Mouse (Mus musculus) MEL (cell line): ENCODE results near the gene Gnb1l. TPM values are rescaled to one million over a fixed set of nuclear protein-coding genes. Genes with fewer than 3 reads are reported as not detected.

ENCODE experiments used
- DNase-seq: peaks from one replicate; pipeline ENCODE4 v3.0.0; 2011; ENCODE audit warnings: low read depth, low spot score
- H3K27ac ChIP-seq: 2 replicates; pipeline ENCODE4 v1.5.1; 2012; ENCODE audit warnings: low read depth, mild to moderate bottlenecking, control low read depth, low read length, moderate library complexity; ENCODE audit not compliant: control insufficient read depth
- H3K27me3 ChIP-seq, 2 experiments: fragments of 150-350 bp in 1 of 2; sonication (generic) in 1 of 2; 2 replicates each; pipeline ENCODE4 v1.6.1; 2012; ENCODE audit warnings: low read length in 2 of 2, mild to moderate bottlenecking in 2 of 2, improper control_type of control experiment in 1 of 2, moderate library complexity in 1 of 2; ENCODE audit not compliant: insufficient read depth in 2 of 2, control insufficient read depth in 1 of 2
- H3K36me3 ChIP-seq, 2 experiments: 2 replicates each; pipeline ENCODE4 v1.6.1; 2012 to 2014; ENCODE audit warnings: low read length in 2 of 2, improper control_type of control experiment in 1 of 2, inconsistent platforms in 1 of 2, mild to moderate bottlenecking in 1 of 2; ENCODE audit not compliant: insufficient read depth in 2 of 2, control insufficient read depth in 1 of 2
- H3K4me1 ChIP-seq, 2 experiments: fragments of 150-350 bp in 1 of 2; sonication (generic) in 1 of 2; 2 replicates each; pipeline ENCODE4 v1.6.1; 2012; ENCODE audit warnings: low read length in 2 of 2, improper control_type of control experiment in 1 of 2, mild to moderate bottlenecking in 1 of 2; ENCODE audit not compliant: insufficient read depth in 2 of 2, control insufficient read depth in 1 of 2
- H3K4me3 ChIP-seq, 2 experiments: fragments of 150-350 bp in 1 of 2; sonication (generic) in 1 of 2; 2 replicates each; pipeline ENCODE4 v1.5.1; 2012; ENCODE audit warnings: low read depth in 2 of 2, low read length in 2 of 2, mild to moderate bottlenecking in 2 of 2, moderate library complexity in 2 of 2, control low read depth in 1 of 2, improper control_type of control experiment in 1 of 2; ENCODE audit not compliant: control insufficient read depth in 1 of 2, insufficient read depth in 1 of 2
- H3K79me2 ChIP-seq: 2 replicates; pipeline ENCODE4 v1.6.1; 2012; ENCODE audit warnings: mild to moderate bottlenecking, low read length, moderate library complexity; ENCODE audit not compliant: control insufficient read depth, poor library complexity, insufficient read depth
- H3K9ac ChIP-seq: 2 replicates; pipeline ENCODE4 v1.6.1; 2012; ENCODE audit warnings: low read depth, mild to moderate bottlenecking, control low read depth, low read length, moderate library complexity; ENCODE audit not compliant: control insufficient read depth, poor library complexity, severe bottlenecking
- H3K9me3 ChIP-seq: fragments of 150-350 bp; sonication (generic); replicated peaks from 2 replicates; pipeline ENCODE4 v1.6.1; 2012; ENCODE audit warnings: mild to moderate bottlenecking, low read length, improper control_type of control experiment, moderate library complexity; ENCODE audit not compliant: insufficient read depth
- CHD1 ChIP-seq: IDR thresholded peaks from 2 replicates; pipeline ENCODE4 v1.6.1; 2012; ENCODE audit warnings: low read depth, mild to moderate bottlenecking, inconsistent platforms, low read length, improper control_type of control experiment
- E2F4 ChIP-seq: IDR thresholded peaks from 2 replicates; pipeline ENCODE4 v1.6.1; 2011; ENCODE audit warnings: low read depth, low read length, improper control_type of control experiment, borderline replicate concordance
- ELF1 ChIP-seq: IDR thresholded peaks from 2 replicates; pipeline ENCODE4 v1.6.1; 2014; ENCODE audit warnings: low read depth, mild to moderate bottlenecking, inconsistent platforms, low read length, improper control_type of control experiment, moderate library complexity
- EP300 ChIP-seq, 2 experiments: IDR thresholded peaks; 2 replicates each; pipeline ENCODE4 v1.6.1; 2011; ENCODE audit warnings: improper control_type of control experiment in 2 of 2, low read length in 2 of 2, low read depth in 1 of 2, mild to moderate bottlenecking in 1 of 2
- ETS1 ChIP-seq: IDR thresholded peaks from 2 replicates; pipeline ENCODE4 v1.6.1; 2012; ENCODE audit warnings: low read depth, mild to moderate bottlenecking, inconsistent platforms, low read length, improper control_type of control experiment, moderate library complexity
- GATA1 ChIP-seq: IDR thresholded peaks from 2 replicates; pipeline ENCODE4 v1.6.1; 2011; ENCODE audit warnings: low read depth, low read length, improper control_type of control experiment
- JUND ChIP-seq: IDR thresholded peaks from 2 replicates; pipeline ENCODE4 v1.6.1; 2011; ENCODE audit warnings: low read depth, mild to moderate bottlenecking, improper control_type of control experiment, low read length
- KAT2A ChIP-seq: conservative IDR thresholded peaks from 2 replicates; pipeline ENCODE4 v1.6.1; 2012; ENCODE audit warnings: low read depth, low read length, improper control_type of control experiment, inconsistent platforms
- MAZ ChIP-seq: IDR thresholded peaks from 2 replicates; pipeline ENCODE4 v1.6.1; 2012; ENCODE audit warnings: low read depth, mild to moderate bottlenecking, inconsistent platforms, low read length, improper control_type of control experiment
- MEF2A ChIP-seq: IDR thresholded peaks from 2 replicates; pipeline ENCODE4 v1.6.1; 2014; ENCODE audit warnings: low read depth, mild to moderate bottlenecking, inconsistent platforms, low read length, improper control_type of control experiment; ENCODE audit not compliant: poor library complexity, insufficient replicate concordance, severe bottlenecking; ENCODE audit errors: extremely low read depth
- MYB ChIP-seq: IDR thresholded peaks from 2 replicates; pipeline ENCODE4 v1.6.1; 2011; ENCODE audit warnings: mild to moderate bottlenecking, low read depth, low read length, improper control_type of control experiment
- MYC ChIP-seq: IDR thresholded peaks from 2 replicates; pipeline ENCODE4 v1.6.1; 2011; ENCODE audit warnings: low read depth, mild to moderate bottlenecking, low read length, improper control_type of control experiment, moderate library complexity
- POLR2A ChIP-seq, 2 experiments: IDR thresholded peaks; 2 replicates each; pipeline ENCODE4 v1.6.1; 2011 to 2012; ENCODE audit warnings: low read length in 2 of 2, mild to moderate bottlenecking in 2 of 2, control low read depth in 1 of 2, improper control_type of control experiment in 1 of 2, low read depth in 1 of 2, moderate library complexity in 1 of 2; ENCODE audit not compliant: control insufficient read depth in 1 of 2, insufficient read depth in 1 of 2, poor library complexity in 1 of 2
- RCOR1 ChIP-seq: IDR thresholded peaks from 2 replicates; pipeline ENCODE4 v1.6.1; 2012; ENCODE audit warnings: low read depth, mild to moderate bottlenecking, inconsistent platforms, low read length, improper control_type of control experiment
- SMC3 ChIP-seq: IDR thresholded peaks from 2 replicates; pipeline ENCODE4 v1.6.1; 2011; ENCODE audit warnings: low read depth, low read length, improper control_type of control experiment
- TBP ChIP-seq: IDR thresholded peaks from 2 replicates; pipeline ENCODE4 v1.8.0; 2011; ENCODE audit warnings: low read depth, low read length, improper control_type of control experiment
- TCF12 ChIP-seq: IDR thresholded peaks from 2 replicates; pipeline ENCODE4 v1.6.1; 2014; ENCODE audit warnings: low read depth, mild to moderate bottlenecking, inconsistent platforms, low read length, improper control_type of control experiment, moderate library complexity
- USF1 ChIP-seq: IDR thresholded peaks from 2 replicates; pipeline ENCODE4 v1.6.1; 2014; ENCODE audit warnings: low read depth, mild to moderate bottlenecking, inconsistent platforms, low read length, improper control_type of control experiment, moderate library complexity
- USF2 ChIP-seq, 2 experiments: IDR thresholded peaks; 2 replicates each; pipeline ENCODE4 v1.6.1; 2011 to 2012; ENCODE audit warnings: improper control_type of control experiment in 2 of 2, low read length in 2 of 2, borderline replicate concordance in 1 of 2, inconsistent platforms in 1 of 2, low read depth in 1 of 2, mild to moderate bottlenecking in 1 of 2; ENCODE audit not compliant: insufficient read depth in 1 of 2
- ZC3H11A ChIP-seq: IDR thresholded peaks from 2 replicates; pipeline ENCODE4 v1.6.1; 2012; ENCODE audit warnings: low read depth, mild to moderate bottlenecking, inconsistent platforms, low read length, improper control_type of control experiment
- ZKSCAN1 ChIP-seq: IDR thresholded peaks from 2 replicates; pipeline ENCODE4 v1.6.1; 2012; ENCODE audit warnings: low read depth, mild to moderate bottlenecking, inconsistent platforms, low read length, improper control_type of control experiment, moderate library complexity
- ZNF384 ChIP-seq: IDR thresholded peaks from 2 replicates; pipeline ENCODE4 v1.6.1; 2012; ENCODE audit warnings: low read depth, mild to moderate bottlenecking, inconsistent platforms, low read length, improper control_type of control experiment
- polyA plus RNA-seq, 2 experiments: library from polyadenylated mRNA; stranded (reverse) in 1 of 2; unstranded in 1 of 2; fragments of >175 nt in 1 of 2; fragments of >200 nt in 1 of 2; gene quantifications; 2 replicates each; pipeline versions ENCODE4 v1.2.1 to v1.2.4; 2012; ENCODE audit warnings: low replicate concordance in 2 of 2, low read depth in 1 of 2; ENCODE audit not compliant: insufficient read length in 2 of 2, insufficient read depth in 1 of 2, missing spikeins in 1 of 2
- total RNA-seq: library from RNA; depleted of rRNA; stranded (reverse); fragments of 300-350 nt; gene quantifications from 2 replicates; pipeline ENCODE4 v1.2.3, GENCODE M21; 2012

Gnb1l gene
- total and polyA plus RNA-seq, 3 experiments, result 37.9 to 47.8 TPM; not detected in 1

- no peaks in the 10 kb centered on the region for H3K27me3 ChIP-seq
- no peak for DNase-seq
- H3K36me3 ChIP-seq, result no peaks in the 10 kb centered on the region; a peak in 2 of 4 replicates
- no peaks in the 10 kb centered on the region for H3K9me3 ChIP-seq
- no peak overlapping the region for H3K9ac ChIP-seq
- TF ChIP-seq JUND (no peak), MYB (no peak), KAT2A (no peak), MEF2A (no peak), ZNF384 (no peak), SMC3 (no peak), GATA1 (no peak)
- H3K4me1 ChIP-seq, result no peaks in the 10 kb centered on the region
- no peak overlapping the region for H3K27ac ChIP-seq
- no peaks in the 10 kb centered on the region for H3K79me2 ChIP-seq
- H3K4me3 ChIP-seq, result no peak overlapping the region
These were observed 8.7 kb downstream of the Gnb1l start for GRCm38 (mm10) chr16:18507200-18507549.

GRCm38 (mm10) chr16:18511741-18512140 lies 13.2 kb downstream of the Gnb1l start:
- Histone ChIP-seq H3K9ac (no peak overlapping the region), H3K27ac (no peak overlapping the region), H3K27me3 (no peaks in the 10 kb centered on the region), H3K4me1 (no peaks in the 10 kb centered on the region), H3K4me3 (no peak overlapping the region), H3K36me3 (no peaks in the 10 kb centered on the region; a peak in 1 of 4 replicates), H3K9me3 (no peaks in the 10 kb centered on the region), H3K79me2 (no peaks in the 10 kb centered on the region)
- DNase-seq, result no peak
- TF ChIP-seq ZKSCAN1 (no peak), USF2 (IDR thresholded peaks at IDR 0.05; ENCODE audit: borderline replicate concordance in 1 of 2, insufficient read depth in 1 of 2, low read depth in 1 of 2, low read length in 2 of 2) (no peak), JUND (no peak), ETS1 (no peak), E2F4 (no peak), TCF12 (no peak), USF1 (no peak), MEF2A (no peak), ELF1 (no peak), MAZ (no peak), ZC3H11A (no peak), POLR2A (IDR thresholded peaks at IDR 0.05; ENCODE audit: control insufficient read depth in 1 of 2, insufficient read depth in 1 of 2, low read depth in 1 of 2, low read length in 2 of 2, poor library complexity in 1 of 2) (no peak), KAT2A (no peak), TBP (no peak), EP300 (IDR thresholded peaks at IDR 0.05; ENCODE audit: low read depth in 1 of 2, low read length in 2 of 2) (no peak), RCOR1 (no peak), MYC (no peak), CHD1 (no peak), ZNF384 (no peak), MYB (no peak)
